Comparison of ENCODE assay signal across 20 mouse cellular contexts in the genomic region with DNA sequence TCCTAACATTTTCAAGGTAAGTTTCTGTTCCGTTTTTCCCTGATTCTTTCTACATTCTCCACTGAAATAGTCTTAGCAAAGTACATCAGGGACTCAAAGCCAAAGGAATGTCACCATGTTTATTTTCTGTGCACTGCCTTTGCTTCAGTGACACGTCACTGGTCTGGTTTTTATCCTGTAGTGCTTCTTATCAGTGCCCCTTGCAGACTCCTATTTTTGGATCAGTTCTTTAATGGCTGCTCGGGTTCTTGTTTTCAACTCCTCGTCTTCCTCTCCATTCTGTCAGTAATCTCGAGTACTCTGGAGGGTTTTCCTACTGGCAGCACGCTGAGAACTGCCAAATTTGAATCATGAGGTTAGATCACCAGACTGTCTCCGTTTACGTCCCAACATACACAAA.
DNase-seq lines count a peak whose midpoint lies in the region; ATAC-seq lines count a peak whose summit lies in the region.
"Had no signal": no experiment of that assay in that cellular context is flagged by ENCODE, and none has a peak within 500 bp of the region (broad histone marks: within the 10 kb centered on the region; RNA-seq: fewer than 3 reads in every experiment).

No protein-coding gene starts in this region.

- H3K27me3 ChIP-seq in heart, embryonic 13.5 days (replicated peaks): no peaks in the 10 kb centered on the region
- no peaks in the 10 kb centered on the region for H3K27me3 ChIP-seq in liver, embryonic 13.5 days
- no peaks in the 10 kb centered on the region for H3K27me3 ChIP-seq in forebrain, embryonic 11.5 days (ENCODE audit: control insufficient read depth, insufficient read depth, low read length)
- H3K27me3 ChIP-seq: hindbrain, embryonic 15.5 days; kidney, embryonic 15.5 days; limb, embryonic 12.5 days; midbrain, embryonic 15.5 days; stomach, embryonic 15.5 days had no signal

- intact Hi-C loops in heart, postnatal 25 days (cut with DNase I): no loop called here

- no peaks in the 10 kb centered on the region for H3K36me3 ChIP-seq in heart, embryonic 13.5 days
- no peaks in the 10 kb centered on the region for H3K36me3 ChIP-seq in liver, embryonic 13.5 days
- no peaks in the 10 kb centered on the region for H3K36me3 ChIP-seq in forebrain, embryonic 11.5 days (ENCODE audit: control insufficient read depth, insufficient read depth, low read length)
- H3K36me3 ChIP-seq: hindbrain, embryonic 15.5 days; kidney, embryonic 15.5 days; limb, embryonic 12.5 days; midbrain, embryonic 15.5 days; stomach, embryonic 15.5 days had no signal

- WGBS in heart, embryonic 13.5 days: 5% methylated on average over 8 of the region's 8 CpGs
- WGBS in liver, embryonic 13.5 days (ENCODE audit: insufficient replicate concordance): 25% methylated on average over 8 of the region's 8 CpGs
- WGBS in forebrain, embryonic 11.5 days: 71% methylated on average over 8 of the region's 8 CpGs

- H3K9ac ChIP-seq in heart, embryonic 13.5 days: 0 out of 2 replicates have a peak overlapping the region, but pooled peaks have one; percentile 53
- no peak overlapping the region for H3K9ac ChIP-seq in liver, embryonic 13.5 days
- no peak overlapping the region for H3K9ac ChIP-seq in forebrain, embryonic 11.5 days (ENCODE audit: low read length)
- H3K9ac ChIP-seq: hindbrain, embryonic 15.5 days; kidney, embryonic 15.5 days; limb, embryonic 12.5 days; midbrain, embryonic 15.5 days; stomach, embryonic 15.5 days had no signal

- peaks cover 38% of the 10 kb centered on the region for H3K4me1 ChIP-seq in heart, embryonic 13.5 days
- no peaks in the 10 kb centered on the region for H3K4me1 ChIP-seq in liver, embryonic 13.5 days (replicated peaks)
- H3K4me1 ChIP-seq in forebrain, embryonic 11.5 days (replicated peaks; ENCODE audit: control insufficient read depth, insufficient read depth, low read length): no peaks in the 10 kb centered on the region
- H3K4me1 ChIP-seq: hindbrain, embryonic 15.5 days; kidney, embryonic 15.5 days; limb, embryonic 12.5 days; midbrain, embryonic 15.5 days; stomach, embryonic 15.5 days had no signal

- peak overlapping the region; percentile 10; the same call in 1 of the 2 replicates for H3K4me3 ChIP-seq in heart, embryonic 13.5 days
- H3K4me3 ChIP-seq in liver, embryonic 13.5 days (replicated peaks): no peak overlapping the region
- H3K4me3 ChIP-seq in forebrain, embryonic 11.5 days (ENCODE audit: low read depth, low read length): no peak overlapping the region
- H3K4me3 ChIP-seq: hindbrain, embryonic 15.5 days; kidney, embryonic 15.5 days; limb, embryonic 12.5 days; midbrain, embryonic 15.5 days; myocyte; stomach, embryonic 15.5 days had no signal

- H3K4me2 ChIP-seq in heart, embryonic 13.5 days: peak overlapping the region; percentile 53
- H3K4me2 ChIP-seq in liver, embryonic 13.5 days: 0 out of 2 replicates have a peak overlapping the region, but pooled peaks have one; percentile 3
- no peak overlapping the region for H3K4me2 ChIP-seq in forebrain, embryonic 11.5 days (ENCODE audit: low read depth, low read length, severe bottlenecking)
- H3K4me2 ChIP-seq: hindbrain, embryonic 15.5 days; kidney, embryonic 15.5 days; limb, embryonic 12.5 days; midbrain, embryonic 15.5 days; stomach, embryonic 15.5 days had no signal

- ATAC-seq in heart, embryonic 13.5 days (ENCODE audit: extremely low read depth, insufficient number of reproducible peaks, low FRiP score, low TSS enrichment): peak; percentile 67; the same call in 1 of the 2 replicates
- ATAC-seq in liver, embryonic 13.5 days (ENCODE audit: low read depth): no peak
- ATAC-seq in forebrain, embryonic 11.5 days (replicated peaks; ENCODE audit: low FRiP score): no peak
- ATAC-seq: forebrain, embryonic 14.5 days; intestine, embryonic 16.5 days; midbrain, embryonic 15.5 days had no signal

- peak; percentile 89 for DNase-seq in heart, adult 11 months
- DNase-seq in heart, postnatal 25 days (ENCODE audit: low spot score): no peak
- DNase-seq in heart, adult 18-20 months: peak; percentile 50 to 62
- DNase-seq in liver, embryonic 13.5 days: no peak
- no peak for DNase-seq in urinary bladder, postnatal 36 days (ENCODE audit: low spot score in 2 of 2)
- DNase-seq in spleen, postnatal 36 days (ENCODE audit: low spot score in 2 of 2): no peak
- no peak for DNase-seq in forebrain, embryonic 11.5 days (ENCODE audit: low spot score)
- DNase-seq: adrenal gland, adult 8-10 months; cerebellum, adult 9-11 months; gastrocnemius, postnatal 14 days; thymus, adult 18-20 months had no signal

- peak overlapping the region; percentile 94 for H3K27ac ChIP-seq in heart, embryonic 13.5 days (replicated peaks)
- no peak overlapping the region for H3K27ac ChIP-seq in liver, embryonic 13.5 days
- no peak overlapping the region for H3K27ac ChIP-seq in forebrain, embryonic 11.5 days (ENCODE audit: low read depth, low read length)
- H3K27ac ChIP-seq: hindbrain, embryonic 15.5 days; kidney, embryonic 15.5 days; limb, embryonic 12.5 days; midbrain, embryonic 15.5 days; stomach, embryonic 15.5 days had no signal

- H3K9me3 ChIP-seq in heart, embryonic 13.5 days: peaks cover 4% of the 10 kb centered on the region; the same call in 1 of the 2 replicates
- no peaks in the 10 kb centered on the region for H3K9me3 ChIP-seq in liver, embryonic 13.5 days (replicated peaks)
- H3K9me3 ChIP-seq in forebrain, embryonic 11.5 days (ENCODE audit: control insufficient read depth, low read length): no peaks in the 10 kb centered on the region
- H3K9me3 ChIP-seq: hindbrain, embryonic 15.5 days; kidney, embryonic 15.5 days; limb, embryonic 12.5 days; midbrain, embryonic 15.5 days; stomach, embryonic 15.5 days had no signal

Comparison
In these comparisons a context has a peak if more than half of its experiments do, and no peak if none do; other contexts are left out.
1. DNase-seq: peak in heart, adult 11 months (single experiment) and heart, adult 18-20 months (2 of 2); none in heart, postnatal 25 days (single experiment), liver, embryonic 13.5 days (single experiment), urinary bladder, postnatal 36 days (0 of 2), spleen, postnatal 36 days (0 of 2) and forebrain, embryonic 11.5 days (single experiment).